Mouse (Mus musculus): ENCODE results near the gene Clec14a.
"Not testable (repeated sequence)": the region's sequence is repeated elsewhere in the genome, so short reads cannot be mapped to it uniquely, and the experiment has no call there.

The Clec14a gene
- long read RNA-seq, experiment 1, full-length matches to known transcripts = 3 of 4 reads
- long read RNA-seq, experiment 1, partial matches to known transcripts = 0 of 4 reads
- long read RNA-seq, experiment 1, other reads (novel, unspliced or antisense) = 1 of 4 reads
- long read RNA-seq, experiment 2, full-length matches to known transcripts = 7 of 7 reads
- long read RNA-seq, experiment 2, partial matches to known transcripts = 0 of 7 reads
- long read RNA-seq, experiment 2, other reads (novel, unspliced or antisense) = 0 of 7 reads

- intact Hi-C loops (cut with DNase I) = no loop called here
These were observed at the start of gene Clec14a for GRCm38 (mm10) chr12:58268563-58269501. Gene Clec14a (minus strand): TSS chr12:58269290.

- intact Hi-C loops (cut with DNase I) = no loop called here
These were observed 38.7 kb upstream of the Clec14a start for GRCm38 (mm10) chr12:58307835-58308234.

- intact Hi-C loops (cut with DNase I) = not testable (repeated sequence)
These were observed 37.3 kb upstream of the Clec14a start for GRCm38 (mm10) chr12:58306402-58306801.

GRCm38 (mm10) chr12:58305567-58305966 is 36.5 kb upstream of the Clec14a start:
- intact Hi-C loops (cut with DNase I) = no loop called here

GRCm38 (mm10) chr12:58296980-58297379 is 27.9 kb upstream of the Clec14a start:
- intact Hi-C loops (cut with DNase I) = no loop called here

- intact Hi-C loops (cut with DNase I) = no loop called here
These were observed 16.8 kb upstream of the Clec14a start for GRCm38 (mm10) chr12:58285912-58286311.

GRCm38 (mm10) chr12:58270520-58270919 is 1.4 kb upstream of the Clec14a start:
- intact Hi-C loops (cut with DNase I) = no loop called here

GRCm38 (mm10) chr12:58269505-58269904 is 415 bp upstream of the Clec14a start:
- intact Hi-C loops (cut with DNase I) = no loop called here

- intact Hi-C loops (cut with DNase I) = no loop called here
These were observed 916 bp downstream of the Clec14a start for GRCm38 (mm10) chr12:58268186-58268562.

- intact Hi-C loops (cut with DNase I) = no loop called here
These were observed 1.3 kb downstream of the Clec14a start for GRCm38 (mm10) chr12:58267779-58268178.

- intact Hi-C loops (cut with DNase I) = no loop called here
These were observed 17.2 kb downstream of the Clec14a start for GRCm38 (mm10) chr12:58251901-58252300.

- intact Hi-C loops (cut with DNase I) = no loop called here
These were observed 36.6 kb downstream of the Clec14a start for GRCm38 (mm10) chr12:58232489-58232888.

- intact Hi-C loops (cut with DNase I) = no loop called here
These were observed 43.4 kb downstream of the Clec14a start for GRCm38 (mm10) chr12:58225644-58226043.

GRCm38 (mm10) chr12:58219078-58219477 is 50.0 kb downstream of the Clec14a start:
- intact Hi-C loops (cut with DNase I) = no loop called here

GRCm38 (mm10) chr12:58216218-58216617 is 52.9 kb downstream of the Clec14a start:
- intact Hi-C loops (cut with DNase I) = no loop called here
